In the genomic region with DNA sequence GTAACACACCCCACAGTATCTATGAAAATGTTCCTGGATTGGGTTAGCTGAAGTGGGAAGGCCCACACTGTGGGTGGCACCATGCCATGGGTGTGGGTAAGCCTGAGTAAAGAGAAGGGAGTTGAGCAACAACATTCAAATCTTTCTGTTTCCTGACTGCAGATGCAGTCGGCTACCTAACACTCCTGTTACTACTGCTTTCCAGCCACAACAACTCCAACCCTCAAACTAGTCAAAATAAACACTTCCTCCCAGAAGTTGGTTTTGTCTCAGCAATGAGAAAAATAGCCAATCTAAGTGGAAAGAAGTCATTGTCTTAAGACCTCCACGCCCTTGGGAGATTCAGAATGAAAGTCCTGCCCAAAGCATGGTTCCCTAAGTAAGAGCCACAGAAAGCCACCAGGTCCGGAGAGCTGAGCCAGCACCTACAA, we compare ENCODE assay signal across 8 mouse cellular contexts. TPM values are rescaled to one million over a fixed set of nuclear protein-coding genes. Genes with fewer than 3 reads are reported as not detected.
DNase-seq lines count a peak whose midpoint lies in the region; ATAC-seq lines count a peak whose summit lies in the region.

No protein-coding gene starts in this region.

- H3K4me1 ChIP-seq in heart, embryonic 11.5 days (ENCODE audit: control insufficient read depth, insufficient read depth, low read length) = peaks cover 16% of the 10 kb centered on the region
- H3K4me1 ChIP-seq in brown adipose tissue, adult 24 weeks (ENCODE audit: control insufficient read depth, insufficient read depth, insufficient read length, low read length) = peaks cover 25% of the 10 kb centered on the region; the same call in 1 of the 2 replicates

- peaks cover 18% of the 10 kb centered on the region for H3K36me3 ChIP-seq in heart, embryonic 11.5 days (ENCODE audit: control insufficient read depth, insufficient read depth, low read length)

- ATAC-seq in heart, embryonic 11.5 days (replicated peaks; ENCODE audit: insufficient number of reproducible peaks, low FRiP score, low TSS enrichment) = no peak

- H3K9me3 ChIP-seq in heart, embryonic 11.5 days (replicated peaks; ENCODE audit: control insufficient read depth, low read length) = no peaks in the 10 kb centered on the region

- H3K27ac ChIP-seq in heart, embryonic 11.5 days (ENCODE audit: low read depth, low read length) = no peak overlapping the region
- 0 out of 2 replicates have a peak overlapping the region, but pooled peaks have one; percentile 1 for H3K27ac ChIP-seq in brown adipose tissue, adult 24 weeks (replicated peaks; ENCODE audit: low read depth, low read length)

- H3K4me3 ChIP-seq in heart, embryonic 11.5 days (ENCODE audit: low read depth, low read length) = no peak overlapping the region
- H3K4me3 ChIP-seq in brown adipose tissue, adult 24 weeks (ENCODE audit: insufficient read depth, low read depth, low read length) = peak overlapping the region; percentile 21

- 71% methylated on average over 3 of the region's 3 CpGs for WGBS in heart, embryonic 11.5 days (ENCODE audit: insufficient replicate concordance)

- no peaks in the 10 kb centered on the region for H3K27me3 ChIP-seq in heart, embryonic 11.5 days (ENCODE audit: control insufficient read depth, insufficient read depth, low read length)

- DNase-seq in heart, adult 11 months = peak; percentile 97
- DNase-seq in layer of hippocampus, postnatal 10 days (ENCODE audit: low spot score in 2 of 2) = peak; percentile 62 to 75
- DNase-seq in monocyte, adult 2 months (ENCODE audit: low read depth in 1 of 2, low spot score in 2 of 2) = peak; percentile 54 to 69
- DNase-seq in cerebellum, postnatal 25 days = no peak
- DNase-seq in thymus, postnatal 25 days = no peak
- DNase-seq in spleen, adult 12 weeks (ENCODE audit: low spot score) = no peak

- no peak overlapping the region for H3K9ac ChIP-seq in heart, embryonic 11.5 days (ENCODE audit: low read depth, low read length)

- no peak overlapping the region for H3K4me2 ChIP-seq in heart, embryonic 11.5 days

RNA-seq across cellular contexts. Expression of a gene that starts 57.3 kb away (rescaled TPM):
- 13.8 and 17.0 TPM in 2 replicates for polyA plus RNA-seq in heart, embryonic 11.5 days (2014; fragmentation: Nextera tagmentation; extraction: Ambion mirVana)
- 190 and 226 TPM in 2 replicates for polyA plus RNA-seq in brown adipose tissue, adult 24 weeks (2012; ENCODE audit: insufficient read depth, insufficient read length, missing spikeins)
- total RNA-seq in layer of hippocampus, postnatal 10 days (2021) = 10 to 100 TPM; 41.1 to 45.4 TPM

Comparison
In these comparisons a context has a peak if more than half of its experiments do, and no peak if none do; other contexts are left out.
1. DNase-seq: peak in heart, adult 11 months (single experiment), layer of hippocampus, postnatal 10 days (2 of 2) and monocyte, adult 2 months (2 of 2); none in cerebellum, postnatal 25 days (0 of 2), thymus, postnatal 25 days (single experiment) and spleen, adult 12 weeks (single experiment).
2. RNA of a gene that starts 57.3 kb away (polyA plus RNA-seq): 190 to 226 TPM in brown adipose tissue, adult 24 weeks; 13.8 to 17.0 TPM in heart, embryonic 11.5 days; every median in the first group is over 10 times any median in the second.